In genomic region chr1:152701066-152701465, GRCm38 (mm10) we compare ENCODE assay signal across 44 mouse cellular contexts. TPM values are rescaled to one million over a fixed set of nuclear protein-coding genes. Genes with fewer than 3 reads are reported as not detected.
"Had no signal": no experiment of that assay in that cellular context is flagged by ENCODE, and none has a peak within 500 bp of the region (broad histone marks: within the 10 kb centered on the region; RNA-seq: fewer than 3 reads in every experiment).

No protein-coding gene starts in this region.

- H3K27ac ChIP-seq: limb, embryonic 10.5 days; limb, embryonic 12.5 days; limb, embryonic 13.5 days; limb, embryonic 15.5 days; liver, embryonic 12.5 days; liver, embryonic 13.5 days; liver, embryonic 14.5 days; liver, embryonic 15.5 days; lung, embryonic 15.5 days; macrophage; midbrain, embryonic 10.5 days; midbrain, embryonic 12.5 days; midbrain, embryonic 13.5 days; midbrain, embryonic 15.5 days; neural tube, embryonic 12.5 days had no signal

- H3K4me3 ChIP-seq: limb, embryonic 10.5 days; limb, embryonic 12.5 days; limb, embryonic 13.5 days; limb, embryonic 15.5 days; liver, embryonic 12.5 days; liver, embryonic 13.5 days; liver, embryonic 15.5 days; lung, embryonic 15.5 days; megakaryocyte, embryonic 14.5 days; midbrain, embryonic 10.5 days; midbrain, embryonic 12.5 days; midbrain, embryonic 13.5 days; midbrain, embryonic 15.5 days; myocyte; neural tube, embryonic 12.5 days had no signal

- H3K27me3 ChIP-seq: limb, embryonic 12.5 days; limb, embryonic 13.5 days; limb, embryonic 15.5 days; liver, embryonic 12.5 days; liver, embryonic 13.5 days; liver, embryonic 15.5 days; lung, embryonic 15.5 days; midbrain, embryonic 12.5 days; midbrain, embryonic 13.5 days; midbrain, embryonic 15.5 days; neural tube, embryonic 12.5 days had no signal

- H3K36me3 ChIP-seq: limb, embryonic 10.5 days; limb, embryonic 12.5 days; limb, embryonic 13.5 days; limb, embryonic 15.5 days; liver, embryonic 12.5 days; liver, embryonic 13.5 days; liver, embryonic 15.5 days; lung, embryonic 15.5 days; midbrain, embryonic 10.5 days; midbrain, embryonic 12.5 days; midbrain, embryonic 13.5 days; midbrain, embryonic 15.5 days; neural tube, embryonic 12.5 days had no signal

- H3K4me1 ChIP-seq: liver, embryonic 12.5 days; liver, embryonic 13.5 days; liver, embryonic 15.5 days had no signal

- DNase-seq: left cerebral cortex, postnatal 4 days; liver; liver, embryonic 13.5 days; liver, postnatal 0 days; lung, adult 18-20 months; lung, adult 2 months; lung, embryonic 14.5 days; lung, postnatal 10 days; lung, postnatal 14 days; lung, postnatal 36 days; lung, postnatal 4 days; midbrain, embryonic 14.5 days had no signal

RNA-seq across cellular contexts. Expression of gene Apobec4, which starts 49.3 kb away (rescaled TPM):
- total RNA-seq: left cerebral cortex, postnatal 10 days; left cerebral cortex, postnatal 14 days; left cerebral cortex, postnatal 25 days; left cerebral cortex, postnatal 36 days; left cerebral cortex, postnatal 4 days; liver, adult 2 months; megakaryocyte progenitor cell, adult 5-6 weeks; megakaryocyte, adult 5-6 weeks; megakaryocyte-erythroid progenitor cell, adult 5-6 weeks; midbrain, postnatal 0 days; monocyte, adult 5-6 weeks had no signal
- polyA plus RNA-seq: limb, embryonic 10.5 days; limb, embryonic 12.5 days; limb, embryonic 13.5 days; limb, embryonic 14.5 days; limb, embryonic 15.5 days; liver, adult 2 months; liver, embryonic 11.5 days; liver, embryonic 12.5 days; liver, embryonic 13.5 days; liver, embryonic 14.5 days; liver, embryonic 15.5 days; liver, embryonic 16.5 days; liver, postnatal 0 days; lung, embryonic 14.5 days; macrophage; midbrain, embryonic 10.5 days; midbrain, embryonic 11.5 days; midbrain, embryonic 12.5 days; midbrain, embryonic 13.5 days; midbrain, embryonic 14.5 days; midbrain, embryonic 15.5 days; midbrain, embryonic 16.5 days; midbrain, postnatal 0 days; myocyte; neural tube, embryonic 11.5 days; neural tube, embryonic 12.5 days had no signal
